Mouse (Mus musculus): ENCODE data around the gene Nrxn3. TPM values are rescaled to one million over a fixed set of nuclear protein-coding genes. Genes with fewer than 3 reads are reported as not detected.

The Nrxn3 gene
- polyA plus RNA-seq, 1 experiment: 0.09 TPM

GRCm38 (mm10) chr12:89504026-89504425, 781.4 kb downstream of the Nrxn3 start:
- H3K36me3 ChIP-seq (replicated peaks; ENCODE audit: low read length): no peaks in the 10 kb centered on the region
- no peak overlapping the region for H3K4me3 ChIP-seq (replicated peaks)
- TF ChIP-seq GATA1 (IDR thresholded peaks at IDR 0.05; ENCODE audit: borderline replicate concordance, low read length) (no peak), FLI1 (IDR thresholded peaks at IDR 0.05; ENCODE audit: low read length) (no peak)
- H3K4me1 ChIP-seq: no peaks in the 10 kb centered on the region
- H3K9me3 ChIP-seq: no peaks in the 10 kb centered on the region
- H3K27me3 ChIP-seq (replicated peaks): no peaks in the 10 kb centered on the region

GRCm38 (mm10) chr12:89505121-89505764, 782.6 kb downstream of the Nrxn3 start:
- Histone ChIP-seq H3K9me3 (no peaks in the 10 kb centered on the region), H3K4me3 (replicated peaks) (no peak overlapping the region), H3K27me3 (replicated peaks) (no peaks in the 10 kb centered on the region), H3K4me1 (no peaks in the 10 kb centered on the region), H3K36me3 (replicated peaks; ENCODE audit: low read length) (no peaks in the 10 kb centered on the region)
- TF ChIP-seq FLI1 (IDR thresholded peaks at IDR 0.05; ENCODE audit: low read length) (no peak), GATA1 (IDR thresholded peaks at IDR 0.05; ENCODE audit: borderline replicate concordance, low read length) (no peak)

- no peak overlapping the region for H3K4me3 ChIP-seq (replicated peaks)
- H3K36me3 ChIP-seq (replicated peaks; ENCODE audit: low read length): no peaks in the 10 kb centered on the region
- TF ChIP-seq FLI1 (IDR thresholded peaks at IDR 0.05; ENCODE audit: low read length) (no peak), GATA1 (IDR thresholded peaks at IDR 0.05; ENCODE audit: borderline replicate concordance, low read length) (no peak)
- H3K4me1 ChIP-seq: no peaks in the 10 kb centered on the region
- no peaks in the 10 kb centered on the region for H3K9me3 ChIP-seq
- no peaks in the 10 kb centered on the region for H3K27me3 ChIP-seq (replicated peaks)
Observed at GRCm38 (mm10) chr12:89508970-89509369, 786.3 kb downstream of the Nrxn3 start.

GRCm38 (mm10) chr12:89513759-89514158, 791.1 kb downstream of the Nrxn3 start:
- Histone ChIP-seq H3K4me3 (replicated peaks) (no peak overlapping the region), H3K4me1 (no peaks in the 10 kb centered on the region), H3K27me3 (replicated peaks) (no peaks in the 10 kb centered on the region), H3K9me3 (no peaks in the 10 kb centered on the region), H3K36me3 (replicated peaks; ENCODE audit: low read length) (no peaks in the 10 kb centered on the region)
- TF ChIP-seq FLI1 (IDR thresholded peaks at IDR 0.05; ENCODE audit: low read length): no peak
- TF ChIP-seq GATA1 (IDR thresholded peaks at IDR 0.05; ENCODE audit: borderline replicate concordance, low read length): no peak

- H3K4me1 ChIP-seq: no peaks in the 10 kb centered on the region
- no peaks in the 10 kb centered on the region for H3K9me3 ChIP-seq
- H3K4me3 ChIP-seq (replicated peaks): no peak overlapping the region
- TF ChIP-seq GATA1 (IDR thresholded peaks at IDR 0.05; ENCODE audit: borderline replicate concordance, low read length) (no peak), FLI1 (IDR thresholded peaks at IDR 0.05; ENCODE audit: low read length) (no peak)
- H3K27me3 ChIP-seq (replicated peaks): no peaks in the 10 kb centered on the region
- H3K36me3 ChIP-seq (replicated peaks; ENCODE audit: low read length): no peaks in the 10 kb centered on the region
Observed at GRCm38 (mm10) chr12:89516046-89516445, 793.4 kb downstream of the Nrxn3 start.

- Histone ChIP-seq H3K36me3 (replicated peaks; ENCODE audit: low read length) (no peaks in the 10 kb centered on the region), H3K4me3 (replicated peaks) (no peak overlapping the region), H3K9me3 (no peaks in the 10 kb centered on the region), H3K27me3 (replicated peaks) (no peaks in the 10 kb centered on the region), H3K4me1 (no peaks in the 10 kb centered on the region)
- TF ChIP-seq GATA1 (IDR thresholded peaks at IDR 0.05; ENCODE audit: borderline replicate concordance, low read length) (no peak), FLI1 (IDR thresholded peaks at IDR 0.05; ENCODE audit: low read length) (no peak)
Observed at GRCm38 (mm10) chr12:89530679-89531350, 808.1 kb downstream of the Nrxn3 start.

- no peaks in the 10 kb centered on the region for H3K9me3 ChIP-seq
- TF ChIP-seq FLI1 (IDR thresholded peaks at IDR 0.05; ENCODE audit: low read length): no peak
- no peak for TF ChIP-seq GATA1 (IDR thresholded peaks at IDR 0.05; ENCODE audit: borderline replicate concordance, low read length)
- no peaks in the 10 kb centered on the region for H3K4me1 ChIP-seq
- H3K36me3 ChIP-seq (replicated peaks; ENCODE audit: low read length): no peaks in the 10 kb centered on the region
- no peak overlapping the region for H3K4me3 ChIP-seq (replicated peaks)
- H3K27me3 ChIP-seq (replicated peaks): no peaks in the 10 kb centered on the region
Observed at GRCm38 (mm10) chr12:89551291-89551690, 828.6 kb downstream of the Nrxn3 start.

GRCm38 (mm10) chr12:89553223-89553880, 830.7 kb downstream of the Nrxn3 start:
- no peaks in the 10 kb centered on the region for H3K9me3 ChIP-seq
- H3K36me3 ChIP-seq (replicated peaks; ENCODE audit: low read length): no peaks in the 10 kb centered on the region
- no peaks in the 10 kb centered on the region for H3K4me1 ChIP-seq
- no peaks in the 10 kb centered on the region for H3K27me3 ChIP-seq (replicated peaks)
- no peak overlapping the region for H3K4me3 ChIP-seq (replicated peaks)
- TF ChIP-seq FLI1 (IDR thresholded peaks at IDR 0.05; ENCODE audit: low read length): no peak
- no peak for TF ChIP-seq GATA1 (IDR thresholded peaks at IDR 0.05; ENCODE audit: borderline replicate concordance, low read length)

GRCm38 (mm10) chr12:89554171-89554570, 831.5 kb downstream of the Nrxn3 start:
- no peaks in the 10 kb centered on the region for H3K9me3 ChIP-seq
- TF ChIP-seq GATA1 (IDR thresholded peaks at IDR 0.05; ENCODE audit: borderline replicate concordance, low read length) (no peak), FLI1 (IDR thresholded peaks at IDR 0.05; ENCODE audit: low read length) (no peak)
- H3K4me1 ChIP-seq: no peaks in the 10 kb centered on the region
- H3K36me3 ChIP-seq (replicated peaks; ENCODE audit: low read length): no peaks in the 10 kb centered on the region
- no peak overlapping the region for H3K4me3 ChIP-seq (replicated peaks)
- no peaks in the 10 kb centered on the region for H3K27me3 ChIP-seq (replicated peaks)
